Mouse (Mus musculus) urinary bladder, postnatal 0 days (tissue): ENCODE data around the gene Tor1aip2. TPM values are rescaled to one million over a fixed set of nuclear protein-coding genes. Genes with fewer than 3 reads are reported as not detected.

Source experiments
- polyA plus RNA-seq: library from polyadenylated mRNA; unstranded; fragments of >200 nt; fragmentation: Nextera tagmentation; extraction: Ambion mirVana; gene quantifications from 2 replicates; pipeline ENCODE4 v1.2.1, GENCODE M21; 2015

Tor1aip2 gene
- 70.5 and 86.0 TPM in 2 replicates for polyA plus RNA-seq

DNA sequence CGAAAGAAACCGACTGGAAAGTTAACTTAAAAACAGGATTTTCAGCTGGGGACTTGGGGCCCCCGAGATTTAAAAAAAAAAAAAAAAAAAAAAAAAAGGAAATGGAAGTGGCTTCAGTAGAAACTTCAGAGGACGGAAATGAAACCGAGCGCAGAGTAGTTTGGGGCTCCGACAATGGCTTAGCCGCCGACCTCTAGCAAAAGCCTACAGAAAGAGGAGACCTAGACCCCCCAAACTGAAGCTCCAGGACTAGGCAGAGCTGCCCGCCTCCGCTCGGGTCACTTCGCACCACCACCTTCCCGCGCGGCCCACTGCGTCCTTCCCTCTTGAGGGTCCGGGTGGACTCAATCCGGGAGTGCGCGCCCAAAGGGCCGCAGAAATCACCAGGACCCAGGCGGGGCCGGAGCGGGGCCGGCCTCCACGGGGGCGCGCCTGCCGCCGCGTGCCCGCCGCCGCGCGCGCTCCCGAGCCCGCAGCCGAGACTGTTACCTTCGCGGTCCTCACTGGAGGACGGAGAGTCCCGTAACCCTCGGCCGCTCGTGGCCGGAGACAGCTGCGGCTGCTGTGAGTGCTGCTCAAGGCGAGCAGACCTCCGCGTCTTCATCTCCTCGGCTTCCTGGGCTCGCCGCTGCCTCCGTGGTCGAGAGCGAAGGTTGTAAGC lies at the start of gene Tor1aip2:
Gene Tor1aip2 (plus strand): TSS at position 135 of the 661 bp plus-strand sequence.

DNA sequence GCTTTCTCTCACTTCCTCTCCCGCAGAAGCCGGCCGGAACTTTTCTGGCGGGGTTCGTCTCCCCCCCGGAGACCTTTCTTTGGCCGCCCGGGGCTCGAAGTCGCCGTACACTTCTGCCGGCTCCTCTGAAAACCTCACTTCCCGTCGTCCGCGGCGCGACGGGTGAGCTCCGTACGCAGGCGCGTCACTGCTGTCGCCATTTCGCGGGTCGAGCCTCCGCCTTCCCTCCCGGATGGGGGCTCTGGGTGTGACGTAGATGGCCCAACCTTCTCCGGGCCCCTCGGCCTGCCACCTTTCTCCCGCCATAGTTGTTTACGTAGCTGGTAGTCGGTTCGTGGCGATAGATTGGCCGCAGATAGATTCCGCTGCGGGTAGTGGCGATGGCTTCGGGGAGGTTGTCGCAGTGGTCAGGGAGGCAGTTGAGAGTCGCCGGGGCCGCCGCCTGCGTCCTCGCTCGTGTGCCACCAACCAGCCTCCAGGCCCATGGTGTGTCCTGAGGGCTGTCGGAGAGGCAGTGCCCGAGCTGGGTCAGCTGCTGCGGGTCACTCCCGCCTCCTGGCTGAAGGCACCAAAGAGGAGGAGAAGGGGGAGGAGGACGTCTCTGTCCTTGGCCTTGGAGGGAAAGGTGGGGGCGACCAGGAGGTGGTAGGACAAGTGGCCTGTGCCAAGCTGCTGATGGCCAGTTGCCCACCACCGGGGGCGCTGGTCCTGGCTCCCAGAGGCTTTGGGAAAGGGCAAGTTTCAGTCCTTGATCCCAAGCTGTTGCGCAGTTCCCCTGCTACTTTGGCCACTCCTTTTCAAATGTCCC lies 931 bp downstream of the Tor1aip2 start, which contains the start of gene Tor1aip1:
Gene Tor1aip1 (minus strand): TSS at position 551 of the 808 bp plus-strand sequence.

Other genes starting within 250 kb of the Tor1aip2 start
- 123 and 126 TPM in 2 replicates for gene Qsox1, start 222.5 kb upstream of the Tor1aip2 start, polyA plus RNA-seq
- 7.2 TPM in 2 replicates for gene Cep350, start 62.1 kb upstream of the Tor1aip2 start, polyA plus RNA-seq
- gene Tor1aip1, start 1.1 kb downstream of the Tor1aip2 start, polyA plus RNA-seq, result 46.7 and 47.7 TPM in 2 replicates
- gene Fam163a, start 169.6 kb downstream of the Tor1aip2 start, polyA plus RNA-seq, result 0.11 and 0.21 TPM in 2 replicates